Mouse (Mus musculus) CH12.LX (cell line): Measurements from ENCODE around the gene Ciapin1.
A peak's percentile ranks its signal among the peaks of the same experiment; 100 is the strongest.

Source experiments
- CHD1 ChIP-seq: IDR thresholded peaks from 2 replicates; pipeline ENCODE4 v1.6.1; 2012; ENCODE audit warnings: low read depth, low read length, improper control_type of control experiment, inconsistent platforms
- CHD2 ChIP-seq: IDR thresholded peaks from 2 replicates; pipeline ENCODE4 v1.6.1; 2011; ENCODE audit warnings: low read length, improper control_type of control experiment
- CTCF ChIP-seq, 2 experiments: IDR thresholded peaks in 1 of 2; conservative IDR thresholded peaks in 1 of 2; 2 replicates each; pipeline ENCODE4 v1.5.1; 2011 to 2012; ENCODE audit warnings: low read depth in 2 of 2, low read length in 2 of 2, improper control_type of control experiment in 1 of 2, inconsistent platforms in 1 of 2, mild to moderate bottlenecking in 1 of 2, moderate library complexity in 1 of 2
- E2F4 ChIP-seq: IDR thresholded peaks from 2 replicates; pipeline ENCODE4 v1.6.1; 2011; ENCODE audit warnings: low read depth, low read length, improper control_type of control experiment; ENCODE audit not compliant: insufficient replicate concordance
- JUND ChIP-seq: conservative IDR thresholded peaks from 2 replicates; pipeline ENCODE4 v1.6.1; 2011; ENCODE audit warnings: low read depth, low read length, improper control_type of control experiment
- POLR2A ChIP-seq: IDR thresholded peaks from 2 replicates; pipeline ENCODE4 v1.6.1; 2011; ENCODE audit warnings: low read depth, mild to moderate bottlenecking, improper control_type of control experiment, low read length
- RCOR1 ChIP-seq: conservative IDR thresholded peaks from 2 replicates; pipeline ENCODE4 v1.6.1; 2012; ENCODE audit warnings: low read depth, mild to moderate bottlenecking, inconsistent platforms, low read length, improper control_type of control experiment
- TBP ChIP-seq: conservative IDR thresholded peaks from 2 replicates; pipeline ENCODE4 v1.6.1; 2011; ENCODE audit warnings: low read depth, low read length, improper control_type of control experiment
- TCF12 ChIP-seq: IDR thresholded peaks from 2 replicates; pipeline ENCODE4 v1.6.1; 2014; ENCODE audit warnings: low read depth, mild to moderate bottlenecking, inconsistent platforms, low read length, improper control_type of control experiment
- USF1 ChIP-seq: IDR thresholded peaks from 2 replicates; pipeline ENCODE4 v1.6.1; 2014; ENCODE audit warnings: low read depth, mild to moderate bottlenecking, inconsistent platforms, low read length, improper control_type of control experiment

- TF ChIP-seq JUND (no peak), E2F4 (no peak), TCF12 (peak; percentile 55), CTCF (conservative IDR thresholded peaks at IDR 0.05 in 1 of 2, IDR thresholded peaks at IDR 0.05 in 1 of 2; ENCODE audit: low read depth in 2 of 2, low read length in 2 of 2) (no peak), CHD2 (peak; percentile 57; the same call in 1 of the 2 replicates), USF1 (no peak), CHD1 (no peak), TBP (peak; percentile 85; the same call in 1 of the 2 replicates), POLR2A (peak; percentile 63), RCOR1 (no peak; the same call in 1 of the 2 replicates)
Measured at GRCm38 (mm10) chr8:94778895-94779533, 59.1 kb downstream of the Ciapin1 start.
